Mouse (Mus musculus): ENCODE data around the gene Mrps35. TPM values are rescaled to one million over a fixed set of nuclear protein-coding genes. Genes with fewer than 3 reads are reported as not detected.

Mrps35 gene
- total and polyA plus RNA-seq, 2 experiments from 2014 or later: 17.6 to 196 TPM

DNA sequence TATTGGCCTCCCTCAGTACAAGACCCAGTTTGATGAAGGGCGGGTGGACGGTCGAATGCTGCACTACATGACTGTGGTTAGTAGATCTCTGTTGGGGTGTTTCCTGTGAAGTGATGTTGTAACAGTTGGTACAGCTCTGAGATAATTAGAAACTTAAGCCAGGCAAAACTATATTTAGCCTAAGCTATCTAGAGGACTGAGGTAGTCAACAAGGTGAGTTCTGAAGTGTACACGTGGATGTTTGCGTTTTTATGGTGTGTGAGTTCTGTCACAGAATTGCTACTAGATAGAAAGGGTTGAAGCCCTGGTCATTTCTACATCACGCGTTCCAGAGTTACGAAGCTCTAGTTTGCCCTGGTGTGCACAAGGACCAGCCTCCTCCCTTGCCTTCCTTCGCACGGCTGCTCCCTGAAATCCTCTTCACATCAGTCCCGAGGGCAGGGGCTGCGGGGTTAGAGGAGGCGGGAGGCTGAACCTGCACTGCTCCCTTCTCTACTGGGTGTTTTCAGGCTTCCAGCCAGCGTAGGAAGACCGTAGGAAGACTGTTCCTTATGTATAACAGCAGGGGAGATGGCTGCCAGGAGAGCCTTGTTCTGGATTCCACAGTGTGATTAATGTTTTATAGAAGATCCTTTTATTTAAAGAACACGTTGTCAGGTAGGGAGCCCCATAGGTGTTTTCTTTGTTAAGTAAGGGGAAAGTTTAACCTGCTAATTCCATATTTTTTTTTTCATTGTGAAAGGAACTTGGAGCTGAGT is 20.0 kb upstream of the Mrps35 start:
- Histone ChIP-seq H3K9me3 (replicated peaks; ENCODE audit: control insufficient read depth, low read length) (no peaks in the 10 kb centered on the region), H3K36me3 (replicated peaks; ENCODE audit: control insufficient read depth, insufficient read depth, low read length) (peaks cover 82% of the 10 kb centered on the region), H3K9ac (replicated peaks; ENCODE audit: low read depth, low read length) (no peak overlapping the region), H3K4me3 (ENCODE audit: low read depth, low read length) (no peak overlapping the region), H3K4me1 (ENCODE audit: control insufficient read depth, insufficient read depth) (peaks cover 16% of the 10 kb centered on the region), H3K4me2 (ENCODE audit: low read depth, low read length) (no peak overlapping the region), H3K27ac (ENCODE audit: low read depth) (peak overlapping the region; percentile 80), H3K27me3 (ENCODE audit: control insufficient read depth, insufficient read depth, low read length) (no peaks in the 10 kb centered on the region)
- 63% methylated on average over 16 of the region's 16 CpGs for WGBS
- ATAC-seq (ENCODE audit: insufficient read depth, low read depth): peak; percentile 64
- DNase-seq (ENCODE audit: low spot score): peak; percentile 65
- TF ChIP-seq EP300 (IDR thresholded peaks at IDR 0.05; ENCODE audit: low read depth): no peak; the same call in 1 of the 2 replicates
- no peak for TF ChIP-seq CTCF (IDR thresholded peaks at IDR 0.05; ENCODE audit: low read depth)

DNA sequence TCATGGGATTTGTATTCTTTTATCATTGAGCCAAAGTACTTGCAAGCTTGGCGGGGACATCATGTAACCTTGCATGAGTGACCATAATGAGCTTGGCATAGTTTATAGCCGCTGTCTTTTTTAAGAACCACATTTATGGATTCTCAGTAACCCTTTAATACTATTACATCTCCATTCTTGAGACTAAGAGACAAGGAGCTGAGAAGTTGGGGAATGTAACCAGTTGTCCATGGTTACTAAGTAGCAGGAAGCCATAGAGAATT is 19.5 kb upstream of the Mrps35 start:
- ATAC-seq (ENCODE audit: insufficient read depth, low read depth): peak; percentile 51; the same call in 1 of the 2 replicates
- H3K27me3 ChIP-seq (ENCODE audit: control insufficient read depth, insufficient read depth, low read length): no peaks in the 10 kb centered on the region
- no peak overlapping the region for H3K4me2 ChIP-seq (ENCODE audit: low read depth, low read length)
- TF ChIP-seq EP300 (IDR thresholded peaks at IDR 0.05; ENCODE audit: low read depth) (no peak), CTCF (IDR thresholded peaks at IDR 0.05; ENCODE audit: low read depth) (no peak)
- H3K4me3 ChIP-seq (ENCODE audit: low read depth, low read length): no peak overlapping the region
- H3K9ac ChIP-seq (replicated peaks; ENCODE audit: low read depth, low read length): no peak overlapping the region
- DNase-seq (ENCODE audit: low spot score): peak; percentile 39
- peaks cover 16% of the 10 kb centered on the region for H3K4me1 ChIP-seq (ENCODE audit: control insufficient read depth, insufficient read depth)
- no peaks in the 10 kb centered on the region for H3K9me3 ChIP-seq (replicated peaks; ENCODE audit: control insufficient read depth, low read length)
- WGBS: 42% methylated on average over 2 of the region's 2 CpGs
- peak overlapping the region; percentile 80 for H3K27ac ChIP-seq (ENCODE audit: low read depth)
- H3K36me3 ChIP-seq (replicated peaks; ENCODE audit: control insufficient read depth, insufficient read depth, low read length): peaks cover 82% of the 10 kb centered on the region

DNA sequence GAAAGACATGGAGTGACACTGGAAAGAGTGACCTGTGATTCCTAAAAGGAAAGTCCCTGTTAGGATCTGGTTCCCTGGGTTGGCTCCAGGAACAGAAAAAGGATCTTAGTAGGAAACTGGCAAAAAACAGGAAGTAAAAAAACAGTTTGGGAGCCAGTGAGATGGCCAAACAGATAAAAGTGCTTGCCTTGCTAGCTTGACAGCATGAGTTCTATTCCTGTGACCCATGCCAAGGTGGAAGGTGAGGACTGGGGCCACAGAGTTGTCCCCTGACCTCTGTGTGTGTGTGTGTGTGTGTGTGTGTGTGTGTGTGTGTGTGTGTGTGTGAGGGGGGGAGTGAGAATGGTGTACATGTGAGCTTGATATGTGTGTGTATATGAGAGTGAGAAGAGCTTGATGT is 19.0 kb upstream of the Mrps35 start:
- Histone ChIP-seq H3K4me3 (ENCODE audit: low read depth, low read length) (no peak overlapping the region), H3K9ac (replicated peaks; ENCODE audit: low read depth, low read length) (no peak overlapping the region), H3K27me3 (ENCODE audit: control insufficient read depth, insufficient read depth, low read length) (no peaks in the 10 kb centered on the region), H3K27ac (ENCODE audit: low read depth) (peak overlapping the region; percentile 80), H3K4me2 (ENCODE audit: low read depth, low read length) (no peak overlapping the region), H3K36me3 (replicated peaks; ENCODE audit: control insufficient read depth, insufficient read depth, low read length) (peaks cover 80% of the 10 kb centered on the region), H3K4me1 (ENCODE audit: control insufficient read depth, insufficient read depth) (peaks cover 16% of the 10 kb centered on the region), H3K9me3 (replicated peaks; ENCODE audit: control insufficient read depth, low read length) (no peaks in the 10 kb centered on the region)
- ATAC-seq (ENCODE audit: insufficient read depth, low read depth) (no peak), DNase-seq (ENCODE audit: low spot score) (no peak)
- no peak for TF ChIP-seq EP300 (IDR thresholded peaks at IDR 0.05; ENCODE audit: low read depth)
- no peak for TF ChIP-seq CTCF (IDR thresholded peaks at IDR 0.05; ENCODE audit: low read depth)

- TF ChIP-seq CTCF (IDR thresholded peaks at IDR 0.05; ENCODE audit: low read depth) (no peak), EP300 (IDR thresholded peaks at IDR 0.05; ENCODE audit: low read depth) (no peak)
- Histone ChIP-seq H3K9me3 (replicated peaks; ENCODE audit: control insufficient read depth, low read length) (no peaks in the 10 kb centered on the region), H3K27me3 (ENCODE audit: control insufficient read depth, insufficient read depth, low read length) (no peaks in the 10 kb centered on the region), H3K9ac (replicated peaks; ENCODE audit: low read depth, low read length) (no peak overlapping the region), H3K4me2 (ENCODE audit: low read depth, low read length) (no peak overlapping the region), H3K27ac (ENCODE audit: low read depth) (no peak overlapping the region), H3K36me3 (replicated peaks; ENCODE audit: control insufficient read depth, insufficient read depth, low read length) (peaks cover 80% of the 10 kb centered on the region), H3K4me3 (ENCODE audit: low read depth, low read length) (no peak overlapping the region), H3K4me1 (ENCODE audit: control insufficient read depth, insufficient read depth) (peaks cover 21% of the 10 kb centered on the region)
- DNase-seq (ENCODE audit: low spot score): no peak
- no peak for ATAC-seq (ENCODE audit: insufficient read depth, low read depth)
- WGBS: 66% methylated on average over 3 of the region's 3 CpGs
Observed at GRCm38 (mm10) chr6:147024761-147025160, 17.8 kb upstream of the Mrps35 start.

DNA sequence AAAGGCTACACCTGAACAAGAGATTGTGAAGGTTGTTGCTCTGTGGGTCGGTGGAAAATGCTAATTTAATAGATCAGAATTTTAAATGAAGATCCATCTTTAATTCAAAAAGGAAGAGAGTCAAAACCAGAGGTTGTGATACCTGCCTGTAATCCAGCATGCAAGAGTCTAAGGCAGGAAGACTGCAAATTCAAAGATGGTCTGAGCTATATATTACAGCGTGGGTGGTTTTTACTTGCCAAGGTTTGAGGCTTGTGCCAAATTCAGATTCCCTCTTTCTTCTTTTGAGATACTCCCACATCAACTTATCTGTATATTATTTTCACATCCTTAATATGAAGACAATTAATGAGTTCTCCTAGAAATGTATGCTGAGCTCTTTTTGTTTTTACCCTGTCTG is 14.2 kb upstream of the Mrps35 start:
- 87% methylated on average over 2 of the region's 2 CpGs for WGBS
- peaks cover 75% of the 10 kb centered on the region for H3K36me3 ChIP-seq (replicated peaks; ENCODE audit: control insufficient read depth, insufficient read depth, low read length)

DNA sequence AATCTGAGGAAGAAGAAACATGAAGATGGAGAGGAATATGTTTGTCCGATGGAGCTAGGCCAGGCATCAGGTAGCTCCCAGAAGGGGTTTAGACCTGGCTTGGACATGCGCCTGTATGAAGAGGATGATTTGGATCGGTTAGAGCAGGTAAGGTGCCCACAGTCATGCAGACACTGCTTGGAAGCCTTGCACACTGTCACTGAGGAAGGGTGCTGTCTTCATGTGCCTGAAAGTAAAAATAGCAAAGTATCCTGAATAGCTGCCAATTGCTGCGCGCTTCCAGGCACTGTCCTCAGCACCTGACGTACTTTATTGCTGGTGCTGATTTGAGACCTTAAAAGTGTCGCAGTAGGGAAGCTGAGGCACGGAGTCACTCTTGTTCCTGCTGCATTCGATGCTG is 13.0 kb upstream of the Mrps35 start:
- H3K27me3 ChIP-seq (ENCODE audit: control insufficient read depth, insufficient read depth, low read length): no peaks in the 10 kb centered on the region
- H3K4me2 ChIP-seq (ENCODE audit: low read depth, low read length): no peak overlapping the region
- no peaks in the 10 kb centered on the region for H3K9me3 ChIP-seq (replicated peaks; ENCODE audit: control insufficient read depth, low read length)
- H3K4me3 ChIP-seq (ENCODE audit: low read depth, low read length): no peak overlapping the region
- ATAC-seq (ENCODE audit: insufficient read depth, low read depth): no peak
- H3K27ac ChIP-seq (ENCODE audit: low read depth): no peak overlapping the region
- H3K4me1 ChIP-seq (ENCODE audit: control insufficient read depth, insufficient read depth): peaks cover 8% of the 10 kb centered on the region; the same call in 1 of the 2 replicates
- WGBS: 55% methylated on average over 9 of the region's 9 CpGs
- TF ChIP-seq CTCF (IDR thresholded peaks at IDR 0.05; ENCODE audit: low read depth) (no peak), EP300 (IDR thresholded peaks at IDR 0.05; ENCODE audit: low read depth) (no peak)
- DNase-seq (ENCODE audit: low spot score): peak; percentile 26
- peaks cover 73% of the 10 kb centered on the region for H3K36me3 ChIP-seq (replicated peaks; ENCODE audit: control insufficient read depth, insufficient read depth, low read length)
- H3K9ac ChIP-seq (replicated peaks; ENCODE audit: low read depth, low read length): no peak overlapping the region

More for the DNA sequence above, 14.2 kb upstream of the Mrps35 start:
- TF ChIP-seq EP300 (IDR thresholded peaks at IDR 0.05; ENCODE audit: low read depth) (no peak), CTCF (IDR thresholded peaks at IDR 0.05; ENCODE audit: low read depth) (no peak)
- DNase-seq (ENCODE audit: low spot score): no peak
- Histone ChIP-seq H3K4me1 (ENCODE audit: control insufficient read depth, insufficient read depth) (peaks cover 10% of the 10 kb centered on the region; the same call in 1 of the 2 replicates), H3K4me2 (ENCODE audit: low read depth, low read length) (no peak overlapping the region), H3K27me3 (ENCODE audit: control insufficient read depth, insufficient read depth, low read length) (no peaks in the 10 kb centered on the region), H3K9me3 (replicated peaks; ENCODE audit: control insufficient read depth, low read length) (no peaks in the 10 kb centered on the region), H3K4me3 (ENCODE audit: low read depth, low read length) (no peak overlapping the region), H3K9ac (replicated peaks; ENCODE audit: low read depth, low read length) (no peak overlapping the region), H3K27ac (ENCODE audit: low read depth) (no peak overlapping the region)
- ATAC-seq (ENCODE audit: insufficient read depth, low read depth): no peak
